Mouse (Mus musculus) embryonic facial prominence, embryonic 11.5 days (tissue): ENCODE data around the gene Tmem59l. TPM values are rescaled to one million over a fixed set of nuclear protein-coding genes. Genes with fewer than 3 reads are reported as not detected.
A peak's percentile ranks its signal among the peaks of the same experiment; 100 is the strongest.

ENCODE experiments used
- ATAC-seq: fragments of 200-750 bp; cut with Nextera tagmentation; replicated peaks from 2 replicates; pipeline ENCODE4 v1.8.0; 2017; ENCODE audit warnings: low read depth; ENCODE audit not compliant: insufficient number of reproducible peaks, low FRiP score, low TSS enrichment
- DNase-seq: peaks from one replicate; pipeline ENCODE4 v3.0.0-alpha.2; 2015; ENCODE audit warnings: low spot score
- H3K27ac ChIP-seq: fragments of 300-500 bp; sonication (generic); replicated peaks from 2 replicates; pipeline ENCODE4 v1.5.1; 2014; ENCODE audit warnings: mild to moderate bottlenecking, low read depth, low read length, control low read depth
- H3K27me3 ChIP-seq: fragments of 300-500 bp; sonication (generic); 2 replicates; pipeline ENCODE4 v1.6.1; 2014; ENCODE audit warnings: mild to moderate bottlenecking, low read length, moderate library complexity, mixed read lengths; ENCODE audit not compliant: control insufficient read depth, insufficient read depth
- H3K36me3 ChIP-seq: fragments of 300-500 bp; sonication (generic); replicated peaks from 2 replicates; pipeline ENCODE4 v1.6.1; 2014; ENCODE audit warnings: low read depth, mild to moderate bottlenecking, low read length, moderate library complexity, mixed read lengths; ENCODE audit not compliant: control insufficient read depth, insufficient read depth
- H3K4me1 ChIP-seq: fragments of 300-500 bp; sonication (generic); 2 replicates; pipeline ENCODE4 v1.6.1; 2014; ENCODE audit warnings: low read length, mixed read lengths; ENCODE audit not compliant: control insufficient read depth, insufficient read depth
- H3K4me2 ChIP-seq: fragments of 300-500 bp; sonication (generic); 2 replicates; pipeline ENCODE4 v1.6.1; 2014; ENCODE audit warnings: low read depth, mild to moderate bottlenecking, control low read depth, low read length, moderate library complexity
- H3K4me3 ChIP-seq: fragments of 300-500 bp; sonication (generic); 2 replicates; pipeline ENCODE4 v1.5.1; 2014; ENCODE audit warnings: low read depth, low read length, control low read depth
- H3K9ac ChIP-seq: fragments of 300-500 bp; sonication (generic); replicated peaks from 2 replicates; pipeline ENCODE4 v1.6.1; 2014; ENCODE audit warnings: mild to moderate bottlenecking, control low read depth, low read length
- H3K9me3 ChIP-seq: fragments of 300-500 bp; sonication (generic); replicated peaks from 2 replicates; pipeline ENCODE4 v1.6.1; 2016; ENCODE audit warnings: mild to moderate bottlenecking, low read length, inconsistent platforms, mixed read lengths; ENCODE audit not compliant: control insufficient read depth
- WGBS: fragments of 180-500 bp; shearing (Covaris S2); extraction: QIAGEN DNeasy Blood & Tissue Kit; methylation state at CpG from one replicate; pipeline ENCODE4 v1.1.7; 2014; 5-methylcytosine and 5-hydroxymethylcytosine counted together
- polyA plus RNA-seq: library from polyadenylated mRNA; unstranded; fragments of >200 nt; fragmentation: Nextera tagmentation; extraction: Ambion mirVana; gene quantifications from 2 replicates; pipeline ENCODE4 v1.2.1, GENCODE M21; 2014

Gene Tmem59l
- polyA plus RNA-seq, 1 experiment from 2014 or later: 25.4 TPM

DNA sequence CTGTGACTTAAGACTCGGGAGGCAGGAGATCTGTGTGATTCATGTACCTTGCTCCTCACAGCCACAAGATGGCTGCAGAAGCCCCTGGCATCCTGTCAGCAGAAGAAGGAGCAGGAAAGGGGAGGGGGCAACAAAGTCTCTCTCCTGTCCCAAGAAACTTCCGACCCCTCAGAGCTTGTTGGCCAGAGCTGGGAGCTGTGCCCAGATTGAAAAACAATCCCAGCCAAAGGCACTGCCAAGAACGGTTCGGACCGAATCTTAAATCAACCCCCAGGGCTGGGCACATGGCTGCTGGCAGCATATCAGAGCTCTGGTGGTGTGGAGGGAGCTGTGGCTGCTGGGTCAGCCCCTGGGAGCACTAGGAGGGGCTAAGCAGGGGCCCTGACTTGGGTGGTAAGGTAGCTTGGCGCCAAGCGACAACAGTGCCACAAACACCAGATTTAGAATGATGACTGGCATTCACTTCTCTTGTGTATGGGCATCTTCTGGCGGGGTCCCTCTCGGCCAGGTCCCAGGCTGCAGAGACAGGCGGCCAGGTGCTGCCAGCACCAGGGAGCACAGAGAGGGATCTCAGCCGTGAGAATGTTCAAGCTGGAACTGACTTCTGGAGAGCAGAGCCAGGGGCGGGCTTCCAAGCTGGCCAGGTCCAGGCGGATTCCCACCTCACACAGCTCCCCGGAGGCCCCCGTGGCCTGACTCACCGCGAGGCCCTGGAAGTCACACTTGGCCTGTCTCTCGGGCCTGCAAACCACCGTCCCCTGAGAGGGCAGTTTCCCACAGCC, 39.3 kb downstream of the Tmem59l start:
- no peak overlapping the region for H3K27ac ChIP-seq
- H3K9me3 ChIP-seq: no peaks in the 10 kb centered on the region
- no peak overlapping the region for H3K4me2 ChIP-seq
- no peak overlapping the region for H3K9ac ChIP-seq
- H3K27me3 ChIP-seq: no peaks in the 10 kb centered on the region
- no peak for DNase-seq
- H3K36me3 ChIP-seq: no peaks in the 10 kb centered on the region; the same call in 1 of the 2 replicates
- WGBS: 74% methylated on average over 19 of the region's 19 CpGs
- no peak overlapping the region for H3K4me3 ChIP-seq
- H3K4me1 ChIP-seq: peaks cover 8% of the 10 kb centered on the region
- ATAC-seq: no peak

DNA sequence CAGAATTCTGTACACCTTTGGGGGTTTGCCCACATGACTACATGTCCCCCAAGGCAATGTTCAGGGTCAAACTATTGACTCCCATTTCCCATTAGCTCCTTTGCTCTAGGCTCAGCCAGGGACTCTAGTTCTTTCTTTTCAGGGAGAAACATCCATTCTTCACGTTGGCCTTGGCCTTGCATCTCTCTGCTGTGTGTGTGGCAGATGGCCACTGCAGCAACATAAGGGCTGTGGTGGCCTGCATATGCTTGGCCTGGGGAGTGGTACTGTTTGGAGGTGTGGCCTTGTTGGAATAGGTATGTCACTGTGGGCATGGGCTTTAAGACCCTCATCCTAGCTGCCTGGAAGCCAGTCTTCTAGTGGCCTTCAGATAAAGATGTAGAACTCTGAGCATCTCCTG, 41.2 kb downstream of the Tmem59l start:
- Histone ChIP-seq H3K4me1 (peaks cover 8% of the 10 kb centered on the region), H3K9me3 (no peaks in the 10 kb centered on the region), H3K36me3 (no peaks in the 10 kb centered on the region), H3K27me3 (no peaks in the 10 kb centered on the region), H3K9ac (no peak overlapping the region), H3K27ac (no peak overlapping the region), H3K4me2 (no peak overlapping the region), H3K4me3 (no peak overlapping the region)
- WGBS: 62% methylated on average over 1 of the region's 1 CpGs
- ATAC-seq: no peak
- no peak for DNase-seq

DNA sequence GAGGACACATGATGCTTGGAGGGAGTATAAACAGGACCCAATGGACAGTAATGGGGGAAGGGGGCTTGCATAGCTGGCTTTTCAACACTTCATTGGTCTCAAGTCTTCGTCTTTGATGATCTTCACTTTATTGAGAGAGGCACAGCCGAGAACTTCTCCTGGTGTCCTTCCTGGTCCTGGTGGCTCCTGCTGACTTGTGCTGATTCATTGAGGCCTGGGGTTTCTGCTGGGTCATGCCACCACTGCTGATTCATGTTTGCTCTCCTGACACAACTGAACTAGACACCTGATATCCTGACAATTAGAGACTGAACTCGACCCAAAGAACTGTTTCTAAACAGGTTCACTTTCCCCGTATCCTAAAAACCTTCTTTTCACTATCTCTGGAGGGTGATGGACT, 43.8 kb downstream of the Tmem59l start:
- Histone ChIP-seq H3K36me3 (no peaks in the 10 kb centered on the region), H3K9me3 (no peaks in the 10 kb centered on the region), H3K27me3 (no peaks in the 10 kb centered on the region), H3K4me1 (no peaks in the 10 kb centered on the region), H3K27ac (no peak overlapping the region), H3K9ac (no peak overlapping the region), H3K4me2 (no peak overlapping the region), H3K4me3 (no peak overlapping the region)
- DNase-seq: no peak
- no peak for ATAC-seq
- WGBS: 81% methylated on average over 4 of the region's 4 CpGs

DNA sequence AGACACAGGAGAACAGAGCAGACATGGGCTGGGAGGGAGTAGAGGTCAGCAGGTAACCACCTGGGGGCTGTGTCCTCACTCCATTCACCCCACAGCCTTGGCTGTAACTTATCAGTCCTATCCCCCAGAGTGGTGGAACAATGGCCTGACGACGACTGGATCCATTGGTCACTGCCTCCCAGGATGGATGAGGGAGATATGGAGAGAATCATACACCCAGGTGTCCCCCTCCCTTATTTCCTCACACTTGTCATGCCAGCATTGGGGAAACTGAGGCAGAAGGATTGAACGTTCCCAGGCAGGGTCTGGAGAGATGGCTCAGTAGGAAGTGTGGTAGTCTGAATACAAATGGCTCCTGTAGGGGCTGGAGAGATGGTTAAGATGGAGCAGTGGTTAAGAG, 45.6 kb downstream of the Tmem59l start:
- Histone ChIP-seq H3K9me3 (no peaks in the 10 kb centered on the region), H3K36me3 (no peaks in the 10 kb centered on the region), H3K9ac (no peak overlapping the region), H3K27ac (no peak overlapping the region), H3K4me3 (no peak overlapping the region), H3K4me2 (no peak overlapping the region), H3K27me3 (no peaks in the 10 kb centered on the region), H3K4me1 (no peaks in the 10 kb centered on the region)
- WGBS: 69% methylated on average over 3 of the region's 3 CpGs
- ATAC-seq (no peak), DNase-seq (no peak)

DNA sequence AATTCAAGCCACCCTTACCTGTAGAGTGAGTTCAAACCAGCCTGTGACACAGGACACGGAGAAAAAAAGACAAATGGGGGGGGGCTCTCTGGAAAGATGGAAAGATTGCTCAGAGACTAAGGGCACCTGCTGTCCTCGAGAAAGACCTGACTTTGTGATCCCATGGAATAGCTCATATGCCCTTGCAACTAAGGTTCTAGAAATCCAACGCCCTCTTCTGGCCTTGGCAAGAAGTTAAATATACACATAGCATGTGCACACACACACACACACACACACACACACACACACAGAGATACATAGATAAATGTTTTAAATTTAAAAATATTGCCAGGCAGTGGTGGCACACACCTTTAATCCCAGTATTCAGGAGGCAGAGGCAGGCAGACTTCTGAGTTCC, 46.9 kb downstream of the Tmem59l start:
- no peaks in the 10 kb centered on the region for H3K9me3 ChIP-seq
- no peaks in the 10 kb centered on the region for H3K4me1 ChIP-seq
- H3K27me3 ChIP-seq: no peaks in the 10 kb centered on the region
- DNase-seq: no peak
- H3K4me2 ChIP-seq: peak overlapping the region; percentile 75
- H3K36me3 ChIP-seq: no peaks in the 10 kb centered on the region
- peak overlapping the region; percentile 73; the same call in 1 of the 2 replicates for H3K9ac ChIP-seq
- H3K4me3 ChIP-seq: peak overlapping the region; percentile 67
- WGBS: 53% methylated on average over 3 of the region's 3 CpGs
- H3K27ac ChIP-seq: no peak overlapping the region
- peak; percentile 25; the same call in 1 of the 2 replicates for ATAC-seq

DNA sequence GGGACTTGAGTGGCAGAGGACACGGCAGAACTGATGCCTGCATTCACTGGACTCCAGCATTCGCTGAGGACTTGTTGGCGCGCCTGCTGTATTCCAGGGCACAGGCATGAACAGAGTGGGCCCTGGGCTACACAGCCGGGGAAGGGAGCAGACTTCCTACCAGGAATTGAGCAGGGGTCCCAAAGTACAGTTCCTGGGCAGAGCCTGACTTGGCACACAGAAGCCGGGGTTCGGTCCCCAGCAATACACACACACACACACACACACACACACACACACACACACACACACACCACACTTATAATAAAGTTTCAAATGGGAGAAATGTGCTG, 47.3 kb downstream of the Tmem59l start:
- Histone ChIP-seq H3K9ac (peak overlapping the region; percentile 73), H3K4me3 (peak overlapping the region; percentile 67), H3K36me3 (no peaks in the 10 kb centered on the region), H3K27me3 (no peaks in the 10 kb centered on the region), H3K27ac (no peak overlapping the region), H3K4me2 (peak overlapping the region; percentile 75), H3K4me1 (no peaks in the 10 kb centered on the region), H3K9me3 (no peaks in the 10 kb centered on the region)
- DNase-seq: no peak
- ATAC-seq: no peak
- 6% methylated on average over 7 of the region's 7 CpGs for WGBS

DNA sequence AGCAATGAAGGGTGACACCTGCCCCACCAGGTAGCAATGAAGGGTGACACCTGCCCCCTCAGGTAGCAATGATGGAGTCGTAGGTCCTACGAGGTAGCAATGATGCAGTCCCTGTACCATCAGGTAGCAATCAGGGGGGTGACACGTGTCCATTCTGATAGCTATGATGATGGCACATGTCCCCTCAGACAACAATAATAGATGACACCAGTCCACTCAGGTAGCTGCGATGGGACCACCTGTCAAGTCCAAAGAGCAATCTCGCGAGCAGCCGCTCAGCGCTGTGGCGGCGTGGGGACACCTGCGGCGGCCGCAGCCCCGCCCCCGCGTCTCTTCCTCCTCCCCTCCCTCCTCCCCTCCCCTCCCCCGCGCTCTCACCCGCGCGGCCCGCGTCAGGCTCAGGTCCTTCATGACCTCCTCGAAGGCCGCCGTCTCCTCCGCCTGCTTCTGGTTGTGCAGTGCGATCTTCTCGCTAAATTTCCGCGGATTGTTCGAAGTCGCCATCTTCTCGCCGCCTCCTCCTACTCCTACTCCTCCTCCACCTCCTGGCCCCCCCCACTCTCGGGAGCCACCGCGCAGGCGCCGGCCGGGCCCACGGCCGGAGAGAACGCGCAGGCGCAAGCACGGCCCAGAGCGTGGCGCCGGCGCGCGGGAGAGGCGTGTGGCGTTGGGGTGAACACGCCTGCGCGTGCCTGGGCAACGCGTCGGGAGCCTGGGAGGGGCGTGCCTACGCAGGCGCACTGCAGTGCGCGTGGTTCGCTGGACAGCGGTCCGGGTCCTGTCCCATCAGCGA, 47.9 kb downstream of the Tmem59l start, which contains the start of gene Crtc1:
TSS of gene Crtc1 (minus strand) at position 525 of the 793 bp plus-strand sequence.
- DNase-seq: peak; percentile 97
- 1% methylated on average over 69 of the region's 70 CpGs for WGBS
- H3K9ac ChIP-seq: peak within 1 kb of the TSS; percentile 73
- H3K4me2 ChIP-seq: peak within 1 kb of the TSS; percentile 75
- H3K36me3 ChIP-seq: no peaks in the 10 kb centered on the region
- H3K9me3 ChIP-seq: no peaks in the 10 kb centered on the region
- no peaks in the 10 kb centered on the region for H3K4me1 ChIP-seq
- peak; percentile 98 for ATAC-seq
- H3K27me3 ChIP-seq: no peaks in the 10 kb centered on the region
- H3K4me3 ChIP-seq: peak within 1 kb of the TSS; percentile 67
- peak within 1 kb of the TSS; percentile 59; the same call in 1 of the 2 replicates for H3K27ac ChIP-seq

DNA sequence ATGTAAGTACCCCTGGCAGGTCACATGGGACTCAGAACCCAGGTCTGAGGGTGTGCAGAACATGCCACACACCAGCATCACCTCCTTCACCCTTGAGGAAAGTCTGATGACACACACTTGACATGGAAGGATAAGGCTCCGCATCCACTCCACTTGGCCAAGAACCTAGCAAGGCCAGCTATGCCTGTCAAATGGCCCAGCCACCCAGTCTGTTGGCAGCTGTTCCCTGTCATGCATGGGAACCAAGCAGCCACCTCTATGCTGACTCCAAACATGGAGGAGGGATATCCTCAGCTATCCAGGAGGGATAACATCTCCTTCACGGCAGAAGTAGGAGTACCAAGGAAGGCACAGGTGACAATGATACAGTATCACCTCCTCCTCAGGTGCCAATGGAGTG, 48.7 kb downstream of the Tmem59l start:
- Histone ChIP-seq H3K4me3 (no peak overlapping the region), H3K9ac (no peak overlapping the region; the same call in 1 of the 2 replicates)

More for the DNA sequence above, 48.7 kb downstream of the Tmem59l start:
- H3K27me3 ChIP-seq: no peaks in the 10 kb centered on the region
- WGBS: 93% methylated on average over 2 of the region's 2 CpGs
- no peak overlapping the region for H3K27ac ChIP-seq
- no peaks in the 10 kb centered on the region for H3K9me3 ChIP-seq
- peak overlapping the region; percentile 75; the same call in 1 of the 2 replicates for H3K4me2 ChIP-seq
- no peaks in the 10 kb centered on the region for H3K4me1 ChIP-seq
- H3K36me3 ChIP-seq: no peaks in the 10 kb centered on the region
- DNase-seq: no peak
- no peak for ATAC-seq
